Mouse (Mus musculus): Measurements from ENCODE around the gene Nfe2l1. TPM values are rescaled to one million over a fixed set of nuclear protein-coding genes. Genes with fewer than 3 reads are reported as not detected.

Gene Nfe2l1
- polyA plus RNA-seq (2014; fragmentation: Illumina TruSeq; extraction: RNeasy Lipid Tissue Mini Kit (QIAGEN cat#74804)), result 89.7 TPM

DNA sequence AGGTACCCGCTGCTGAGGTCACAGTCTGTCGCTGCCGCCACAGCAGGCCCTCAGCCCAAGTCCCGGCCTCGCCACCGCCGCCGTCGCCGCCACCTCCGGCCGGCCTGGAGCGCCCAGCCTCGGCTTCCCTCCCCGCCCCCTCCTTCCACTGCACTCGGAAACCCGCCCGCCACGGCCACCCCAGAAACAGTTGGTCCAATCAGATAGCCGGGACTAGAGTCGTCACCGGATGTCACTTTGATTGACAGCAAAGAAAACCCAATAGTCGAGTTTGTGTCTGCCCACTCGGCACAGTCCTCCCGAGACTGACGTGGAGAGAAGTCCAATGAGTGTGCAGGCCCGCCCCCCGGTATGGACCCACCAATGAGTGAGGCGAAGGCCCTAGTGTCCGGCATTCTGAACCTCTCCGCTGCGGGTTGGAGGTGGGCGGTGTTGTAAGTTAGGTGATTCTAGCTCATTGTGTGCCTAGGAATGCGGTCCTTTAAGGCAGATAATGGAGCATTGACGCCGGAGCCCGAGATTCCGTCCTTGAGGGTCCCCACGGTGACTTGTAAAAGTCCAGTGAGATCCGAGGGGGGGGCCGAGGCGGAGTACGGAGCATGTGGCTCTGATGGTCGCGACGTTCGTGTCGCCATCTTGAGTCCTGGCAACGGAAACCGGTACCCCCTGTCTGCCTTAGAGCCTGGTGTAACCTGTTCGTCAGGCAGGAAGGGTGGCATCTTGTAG lies at the start of gene Nfe2l1:
Gene Nfe2l1 (minus strand): TSS at position 156 of the 726 bp plus-strand sequence.

DNA sequence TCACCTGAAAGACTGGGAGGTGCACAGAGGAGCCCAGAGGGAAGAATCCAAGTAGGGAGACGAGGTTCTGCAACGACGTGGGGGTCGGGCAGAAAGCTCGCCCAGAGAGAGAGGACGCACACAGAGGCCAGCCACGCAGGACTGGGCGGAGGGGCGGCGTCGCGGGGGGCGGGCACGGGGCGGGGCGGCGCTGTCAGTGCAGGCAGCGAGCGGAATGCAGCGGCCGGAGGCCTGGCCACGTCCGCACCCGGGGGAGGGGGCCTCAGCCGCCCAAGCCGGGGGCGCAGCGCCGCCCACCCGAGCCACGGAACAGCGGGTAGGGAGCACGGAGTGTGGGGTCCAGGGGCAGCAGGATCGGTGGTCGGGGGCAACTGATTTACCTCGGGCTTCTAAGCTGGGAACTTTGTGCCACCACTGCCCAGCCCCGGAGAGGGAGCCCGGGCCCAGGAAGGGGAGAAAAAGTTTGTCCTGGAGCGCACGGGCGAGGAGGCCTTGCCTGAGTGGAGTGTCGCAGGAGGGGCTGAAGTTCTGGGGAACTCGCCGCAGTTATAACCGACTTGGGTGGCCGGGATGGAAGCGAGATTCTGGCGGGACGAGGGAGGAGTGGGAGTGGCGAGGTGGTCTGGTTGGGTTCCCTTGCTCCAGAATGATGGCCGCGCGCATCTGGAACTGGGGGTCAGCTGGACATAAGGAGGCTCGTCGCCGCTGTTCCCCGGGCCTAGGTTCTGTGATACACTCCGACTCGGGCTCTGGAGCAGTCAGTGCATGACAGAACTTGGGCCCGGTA lies 20.1 kb upstream of the Nfe2l1 start, which contains the start of gene Copz2:
Gene Copz2 (plus strand): TSS at position 190 of the 787 bp plus-strand sequence.

DNA sequence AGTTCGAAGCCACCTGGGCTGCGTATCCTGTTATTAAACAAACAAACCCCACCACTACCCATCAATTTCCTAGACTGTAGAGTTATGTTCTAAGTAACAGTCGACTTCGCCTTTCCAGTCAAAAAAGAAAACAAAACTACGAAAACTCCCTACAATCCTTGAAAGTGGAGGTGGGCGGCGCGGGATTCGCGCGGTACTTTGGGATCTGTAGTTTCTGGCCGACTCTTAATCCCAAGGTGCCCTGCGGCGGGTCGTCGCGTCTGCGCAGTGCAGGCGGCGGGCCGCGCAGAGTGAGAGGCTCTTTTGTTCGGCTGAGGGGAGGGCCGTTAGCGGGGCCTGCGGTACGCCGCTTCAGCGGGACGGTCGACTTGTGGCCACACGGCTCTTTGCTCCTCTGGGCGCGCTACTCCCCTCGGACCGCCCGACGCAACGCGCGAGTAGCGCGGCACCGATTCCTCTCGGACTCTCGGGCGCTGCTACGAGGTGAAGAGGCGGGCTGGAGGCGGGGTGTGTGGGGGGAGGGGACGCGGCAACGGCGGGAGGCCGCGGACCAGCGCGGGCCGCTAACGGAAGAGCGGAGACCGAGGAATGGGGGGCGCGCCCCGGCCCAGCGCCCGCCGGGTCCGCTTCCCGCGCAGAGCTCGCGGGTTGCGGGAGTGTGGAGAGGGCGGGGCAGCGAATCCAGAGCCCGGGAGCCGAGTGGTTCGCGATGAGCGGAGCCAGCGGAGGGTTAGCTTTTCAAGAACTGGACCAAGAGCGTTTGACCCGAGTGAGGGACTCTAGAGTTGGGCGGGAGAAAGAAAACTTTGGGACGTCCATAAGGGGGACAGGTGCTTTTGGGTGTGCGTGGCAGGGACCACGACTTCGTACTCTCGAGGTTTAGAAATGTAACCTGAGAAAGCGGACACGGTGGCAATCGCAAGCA lies 40.6 kb downstream of the Nfe2l1 start, which contains the start of gene Cbx1:
Gene Cbx1 (plus strand): TSS at position 257 of the 925 bp plus-strand sequence.

DNA sequence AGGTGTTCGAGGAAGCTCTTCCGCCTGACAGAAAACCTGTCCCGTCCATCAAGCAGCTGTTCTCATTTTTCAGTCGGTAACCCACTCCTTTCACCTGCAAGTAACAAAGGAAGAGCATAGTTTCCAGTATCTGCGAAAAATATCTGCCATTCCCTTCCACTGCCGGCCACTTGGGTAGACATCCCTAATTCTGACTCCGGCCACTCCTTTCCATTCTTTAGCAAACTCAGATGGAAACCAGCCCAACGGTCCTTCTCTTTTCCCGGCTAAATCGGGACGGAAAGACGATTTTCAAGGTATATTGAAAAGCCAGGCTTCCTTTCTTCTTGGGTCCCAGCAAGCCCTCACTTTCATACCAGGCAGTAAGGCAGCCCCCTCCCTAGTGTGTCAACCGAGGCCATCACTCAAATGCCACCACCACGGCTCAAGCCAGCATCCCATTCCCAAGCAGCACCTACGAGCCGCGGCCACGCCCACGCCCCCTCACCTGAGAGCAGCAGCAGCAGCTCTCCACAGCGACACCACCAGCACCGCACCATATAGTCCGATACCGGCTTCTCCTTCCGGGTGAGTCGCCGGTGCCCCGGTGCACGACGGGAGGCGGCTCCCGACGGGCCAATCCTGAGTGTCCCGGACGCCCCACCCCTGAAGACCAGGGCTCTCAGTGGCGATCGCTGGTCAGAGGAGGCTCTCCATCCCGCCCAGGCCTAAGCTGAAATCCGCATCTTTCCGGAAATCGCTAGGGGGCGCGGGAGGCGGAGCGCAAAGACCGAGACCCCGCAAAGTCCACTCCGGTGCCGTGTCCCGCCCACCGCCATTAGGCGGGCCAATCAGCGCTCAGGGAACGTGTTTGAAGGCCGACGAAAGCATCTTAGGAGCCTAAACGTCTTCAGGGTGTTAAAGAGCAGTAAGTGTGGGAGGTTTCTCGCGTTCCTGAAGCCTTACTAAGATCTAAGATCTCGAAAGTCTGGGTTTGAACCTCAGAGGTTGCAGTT lies 52.5 kb downstream of the Nfe2l1 start, which contains the start of gene Snx11:
Gene Snx11 (minus strand): TSS at position 592 of the 995 bp plus-strand sequence.

Other genes starting within 250 kb of the Nfe2l1 start
- 2.4 TPM for gene Snx11, start 52.4 kb downstream of the Nfe2l1 start, polyA plus RNA-seq (2014; fragmentation: Illumina TruSeq; extraction: RNeasy Lipid Tissue Mini Kit (QIAGEN cat#74804))
- 124 TPM for gene Cbx1, start 40.8 kb downstream of the Nfe2l1 start, polyA plus RNA-seq (2014; fragmentation: Illumina TruSeq; extraction: RNeasy Lipid Tissue Mini Kit (QIAGEN cat#74804))
- 12.9 TPM for gene Copz2, start 19.9 kb upstream of the Nfe2l1 start, polyA plus RNA-seq (2014; fragmentation: Illumina TruSeq; extraction: RNeasy Lipid Tissue Mini Kit (QIAGEN cat#74804))
- gene Cdk5rap3, start 86.5 kb upstream of the Nfe2l1 start, polyA plus RNA-seq (2014; fragmentation: Illumina TruSeq; extraction: RNeasy Lipid Tissue Mini Kit (QIAGEN cat#74804)), result 18.0 TPM
- gene Prr15l, start 98.1 kb upstream of the Nfe2l1 start, polyA plus RNA-seq (2014; fragmentation: Illumina TruSeq; extraction: RNeasy Lipid Tissue Mini Kit (QIAGEN cat#74804)), result 1.3 TPM
- 9.2 TPM for gene Pnpo, start 114.0 kb upstream of the Nfe2l1 start, polyA plus RNA-seq (2014; fragmentation: Illumina TruSeq; extraction: RNeasy Lipid Tissue Mini Kit (QIAGEN cat#74804))
- gene Sp2, start 153.0 kb upstream of the Nfe2l1 start, polyA plus RNA-seq (2014; fragmentation: Illumina TruSeq; extraction: RNeasy Lipid Tissue Mini Kit (QIAGEN cat#74804)), result 5.3 TPM
- not detected for gene Sp6, start 183.4 kb upstream of the Nfe2l1 start, polyA plus RNA-seq (2014; fragmentation: Illumina TruSeq; extraction: RNeasy Lipid Tissue Mini Kit (QIAGEN cat#74804))
- not detected for gene Scrn2, start 200.0 kb upstream of the Nfe2l1 start, polyA plus RNA-seq (2014; fragmentation: Illumina TruSeq; extraction: RNeasy Lipid Tissue Mini Kit (QIAGEN cat#74804))
- gene Lrrc46, start 211.4 kb upstream of the Nfe2l1 start, polyA plus RNA-seq (2014; fragmentation: Illumina TruSeq; extraction: RNeasy Lipid Tissue Mini Kit (QIAGEN cat#74804)), result 0.48 TPM
- gene Mrpl10, start 211.6 kb upstream of the Nfe2l1 start, polyA plus RNA-seq (2014; fragmentation: Illumina TruSeq; extraction: RNeasy Lipid Tissue Mini Kit (QIAGEN cat#74804)), result 11.5 TPM
- gene Osbpl7, start 220.7 kb upstream of the Nfe2l1 start, polyA plus RNA-seq (2014; fragmentation: Illumina TruSeq; extraction: RNeasy Lipid Tissue Mini Kit (QIAGEN cat#74804)), result not detected